Mouse (Mus musculus) mouse embryonic stem cell (cell line): ENCODE results near the gene Tfcp2l1.

Experiments
- in situ Hi-C, 2 experiments: fragments of 300-500 bp; cut with MboI; formaldehyde crosslinking; loops; 1 replicate in 1 of 2; 3 replicates in 1 of 2; pipeline ENCODE4 v1.14.3; 2019 to 2020; ENCODE audit warnings: low sequenced_read_pairs in 2 of 2, low pct_unique_long_range_greater_than_20kb in 1 of 2, mixed read lengths in 1 of 2; ENCODE audit not compliant: unreplicated experiment in 1 of 2

The Tfcp2l1 gene

GRCm38 (mm10) chr1:118648015-118648414, 20.3 kb downstream of the Tfcp2l1 start:
- in situ Hi-C loops, result no loop called here

GRCm38 (mm10) chr1:118649933-118650770, 22.4 kb downstream of the Tfcp2l1 start:
- in situ Hi-C loops, result no loop called here

GRCm38 (mm10) chr1:118650771-118651080, 23.0 kb downstream of the Tfcp2l1 start:
- in situ Hi-C loops, result no loop called here

DNA sequence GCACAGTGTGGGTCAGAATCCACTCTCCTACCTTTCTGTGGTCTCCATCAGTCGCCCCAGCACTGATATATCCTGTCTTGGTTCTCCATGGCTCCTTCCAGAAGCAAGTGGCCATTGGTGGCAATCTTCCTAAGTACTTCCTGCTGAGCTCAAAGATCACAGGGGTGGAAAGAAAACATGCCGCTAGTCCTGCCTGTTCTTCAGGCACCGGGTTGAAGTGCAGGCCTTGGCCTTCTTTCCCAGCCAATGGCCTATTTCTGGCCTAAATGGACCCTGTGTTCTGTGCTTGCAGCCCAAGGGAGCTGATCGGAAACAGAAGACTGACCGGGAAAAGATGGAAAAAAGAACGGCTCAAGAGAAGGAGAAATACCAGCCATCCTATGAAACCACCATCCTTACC, 31.0 kb downstream of the Tfcp2l1 start:
- in situ Hi-C loops, result no loop called here

DNA sequence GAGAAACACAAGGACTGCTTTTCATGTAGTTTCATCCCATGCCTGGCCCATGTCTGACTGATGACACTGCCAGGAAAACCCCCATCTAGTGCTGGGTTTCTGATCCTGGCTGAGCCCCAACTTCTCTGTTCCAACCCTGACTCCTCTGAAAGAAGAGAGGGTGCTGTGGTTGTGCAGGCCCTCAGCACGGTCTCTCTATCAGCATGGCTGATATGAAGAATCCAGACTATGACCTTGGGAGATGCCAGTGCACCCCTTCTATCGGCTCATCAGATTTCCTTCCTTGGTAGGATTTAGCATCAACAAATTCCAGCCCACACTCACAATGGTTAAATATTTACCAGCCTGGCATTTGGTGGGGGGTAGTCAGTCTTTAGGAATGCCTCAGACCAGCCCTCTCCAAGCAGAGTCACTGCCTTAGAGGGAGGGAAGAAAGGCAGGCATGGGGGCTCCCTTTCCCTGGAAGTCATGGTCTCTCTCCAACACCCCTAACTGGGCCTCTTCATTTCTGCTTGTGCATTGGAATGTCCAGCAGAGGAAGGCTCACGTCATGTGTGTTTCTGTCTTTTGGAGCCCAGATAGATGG, 33.2 kb downstream of the Tfcp2l1 start:
- in situ Hi-C loops, result no loop called here

DNA sequence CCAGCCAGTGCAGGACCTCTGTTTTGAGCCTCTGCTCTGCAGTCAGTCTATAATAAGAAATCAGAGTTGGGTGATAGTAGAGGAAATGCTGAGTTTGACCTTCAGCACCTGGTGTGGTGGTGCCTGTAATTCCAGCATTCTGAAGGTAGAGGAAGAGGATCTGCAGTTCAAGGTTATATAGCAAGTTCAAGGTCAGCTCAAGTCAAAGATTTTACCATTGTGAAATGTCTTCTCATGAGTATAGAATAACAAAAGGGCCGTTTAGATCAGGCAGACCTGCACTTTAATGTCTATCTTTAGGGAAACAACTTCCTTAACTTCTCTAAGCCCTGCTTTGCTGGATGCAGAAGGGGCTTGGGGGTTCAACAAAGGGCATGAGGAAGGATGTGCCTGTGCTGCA, 35.3 kb downstream of the Tfcp2l1 start:
- in situ Hi-C loops, result no loop called here

- in situ Hi-C loops, result no loop called here
Measured at GRCm38 (mm10) chr1:118667536-118667935, 39.8 kb downstream of the Tfcp2l1 start.

DNA sequence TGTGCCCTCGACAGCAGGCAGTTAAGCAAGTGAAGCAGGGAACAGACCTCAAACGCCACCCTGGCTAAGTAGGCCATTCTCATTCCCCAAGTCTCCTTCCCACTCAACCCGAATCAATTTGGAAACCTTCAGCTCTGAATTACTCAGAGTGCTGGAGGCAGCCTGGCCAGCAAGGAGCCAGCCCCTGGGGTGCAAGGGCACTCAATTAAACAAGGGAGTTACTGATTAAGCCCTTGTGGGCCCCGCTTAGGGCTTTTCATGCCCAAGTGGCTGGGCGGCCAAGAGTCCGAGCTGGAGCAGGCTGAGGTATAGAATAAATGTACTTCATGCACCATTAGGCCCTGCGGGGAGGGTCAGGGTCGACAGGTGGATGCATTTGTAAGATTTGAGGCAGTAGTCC, 44.5 kb downstream of the Tfcp2l1 start:
- in situ Hi-C loops, result no loop called here

DNA sequence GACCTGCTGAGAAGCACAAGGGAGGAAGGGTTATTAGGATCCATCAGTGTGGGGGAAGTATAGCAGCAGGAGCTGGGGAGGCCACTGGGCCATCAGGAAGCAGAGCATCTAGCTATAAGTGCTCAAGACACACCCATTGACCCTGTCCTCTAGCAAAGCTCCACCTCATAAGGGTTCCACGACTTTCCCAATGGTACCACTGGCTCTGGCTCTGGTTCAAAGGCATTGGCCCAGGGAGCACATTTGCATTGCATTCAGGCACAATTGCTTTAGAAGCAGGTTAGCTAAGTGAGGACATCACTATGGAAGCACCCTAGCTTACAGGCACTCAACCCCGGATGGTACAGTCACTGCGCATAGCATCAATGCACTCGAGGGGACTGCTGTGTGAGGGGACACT, 46.4 kb downstream of the Tfcp2l1 start:
- in situ Hi-C loops, result no loop called here

- in situ Hi-C loops, result no loop called here
Measured at GRCm38 (mm10) chr1:118681980-118682379, 54.2 kb downstream of the Tfcp2l1 start.

DNA sequence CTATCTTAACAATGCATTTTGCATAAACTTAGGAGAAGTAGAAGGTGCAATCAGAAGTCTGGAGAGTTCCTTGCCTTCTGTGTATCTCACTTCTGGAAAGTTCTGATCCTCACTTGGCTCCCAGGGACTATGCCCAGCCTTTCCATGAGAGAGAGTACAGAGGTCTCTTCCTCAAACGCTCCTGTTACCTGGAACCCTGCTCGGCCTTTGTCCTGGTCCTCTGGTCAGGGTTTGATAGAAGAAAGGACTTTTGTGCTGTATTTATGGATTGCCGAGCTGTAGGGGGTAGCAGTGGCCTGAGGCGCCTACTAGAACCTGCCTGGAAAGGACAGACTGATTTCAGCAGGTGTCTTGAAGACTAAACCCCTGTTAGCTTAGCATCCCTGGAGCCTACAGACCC, 55.9 kb downstream of the Tfcp2l1 start:
- in situ Hi-C loops, result no loop called here

DNA sequence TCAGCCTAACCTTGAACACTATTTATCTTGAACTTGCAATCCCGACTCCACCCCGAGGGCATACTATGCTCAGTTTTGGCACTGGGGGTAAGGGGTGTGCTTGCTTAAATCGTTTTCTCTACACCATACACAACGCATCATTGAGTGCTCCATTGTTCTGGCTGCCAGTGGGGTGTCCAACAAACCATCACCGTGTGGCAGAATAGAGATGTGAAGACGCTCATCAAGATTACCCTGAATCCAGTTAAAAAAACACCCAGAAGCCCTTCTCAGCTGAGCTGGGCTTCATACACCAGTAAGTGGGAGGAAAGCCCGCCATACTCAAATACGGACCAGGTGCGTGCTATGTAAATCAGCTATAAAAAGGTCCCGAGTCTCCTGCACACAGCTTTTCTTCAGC, 60.0 kb downstream of the Tfcp2l1 start:
- in situ Hi-C loops, result no loop called here

- in situ Hi-C loops, result no loop called here
Measured at GRCm38 (mm10) chr1:118689830-118690229, 62.1 kb downstream of the Tfcp2l1 start.

DNA sequence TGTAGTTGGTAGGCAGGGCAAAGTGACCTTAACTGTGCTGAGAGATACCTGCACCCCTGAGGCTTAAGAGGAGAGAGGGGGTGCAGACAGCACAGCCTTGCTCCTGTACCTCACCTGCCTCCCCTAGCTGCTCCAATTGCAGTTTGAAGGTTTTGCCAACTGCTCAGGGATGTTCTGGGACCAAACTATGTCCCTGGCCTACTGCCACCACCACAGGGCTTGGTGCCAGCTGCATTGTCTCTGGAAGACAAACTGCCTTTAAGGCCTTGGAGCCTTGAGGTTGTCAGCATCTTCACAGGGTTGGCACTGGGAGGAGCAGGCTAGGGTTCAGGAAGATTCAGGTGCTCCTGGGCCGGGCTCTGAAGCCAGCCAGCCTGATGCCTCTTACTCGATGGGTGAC, 66.7 kb downstream of the Tfcp2l1 start:
- in situ Hi-C loops, result no loop called here

- in situ Hi-C loops, result no loop called here
Measured at GRCm38 (mm10) chr1:118697906-118698305, 70.2 kb downstream of the Tfcp2l1 start.

DNA sequence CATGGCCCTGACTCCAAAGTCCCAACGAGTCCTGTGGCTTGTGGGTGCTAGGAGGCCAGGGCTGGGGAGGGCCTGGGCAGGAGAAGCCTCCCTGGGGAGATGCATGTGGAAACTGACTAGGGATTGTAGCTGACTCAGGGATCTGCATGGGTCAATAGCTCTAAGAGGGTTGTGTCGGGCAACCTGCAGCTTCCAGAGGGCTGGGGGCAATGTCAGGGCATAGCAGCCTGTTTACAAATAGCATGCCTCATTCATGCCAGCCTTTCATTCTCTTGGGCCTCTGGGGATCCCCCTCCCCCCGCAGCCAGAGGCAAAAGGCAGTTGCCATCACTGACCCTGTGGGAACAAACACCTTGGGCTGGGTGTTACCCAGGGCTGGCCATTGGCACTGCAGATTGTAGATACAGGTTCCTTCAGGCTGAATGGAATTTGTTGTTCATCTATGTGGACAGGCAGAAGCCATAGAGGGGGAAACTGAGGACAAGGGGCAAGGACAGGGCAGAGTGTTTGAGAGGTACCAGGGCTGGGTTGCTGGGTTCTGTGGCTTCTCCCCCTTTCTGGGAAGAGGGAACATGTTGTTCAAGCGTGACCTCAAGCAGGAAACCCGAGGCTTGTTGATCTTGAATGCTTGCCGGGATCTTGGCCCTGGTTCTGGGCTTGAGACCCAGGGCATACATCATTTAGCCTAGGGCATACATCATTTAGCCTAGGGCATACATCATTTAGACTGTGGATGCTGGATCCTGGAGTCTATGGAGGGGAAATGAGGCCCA, 71.6 kb downstream of the Tfcp2l1 start:
- in situ Hi-C loops, result no loop called here

DNA sequence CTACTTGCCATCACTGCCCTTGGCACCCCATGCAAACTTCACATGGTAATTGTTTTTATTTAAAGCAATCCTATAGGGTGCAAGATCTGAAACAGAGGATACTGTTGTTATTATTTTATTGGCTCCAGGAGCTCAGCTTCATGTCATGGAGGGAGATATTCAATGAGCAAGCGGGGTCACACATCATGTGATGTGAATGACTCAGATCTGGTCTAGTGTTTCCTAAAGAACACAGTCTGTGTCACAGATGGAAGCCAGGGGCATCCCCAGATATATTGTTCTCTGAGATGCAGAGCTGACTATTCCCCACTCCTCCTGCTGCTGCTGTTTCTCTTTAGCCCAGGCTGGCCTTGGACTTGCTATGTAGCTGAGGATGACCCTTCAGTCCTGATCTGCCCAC, 72.2 kb downstream of the Tfcp2l1 start:
- in situ Hi-C loops, result no loop called here

- in situ Hi-C loops, result no loop called here
Measured at GRCm38 (mm10) chr1:118711606-118712005, 83.9 kb downstream of the Tfcp2l1 start.

- in situ Hi-C loops, result no loop called here
Measured at GRCm38 (mm10) chr1:118716225-118716624, 88.5 kb downstream of the Tfcp2l1 start.

DNA sequence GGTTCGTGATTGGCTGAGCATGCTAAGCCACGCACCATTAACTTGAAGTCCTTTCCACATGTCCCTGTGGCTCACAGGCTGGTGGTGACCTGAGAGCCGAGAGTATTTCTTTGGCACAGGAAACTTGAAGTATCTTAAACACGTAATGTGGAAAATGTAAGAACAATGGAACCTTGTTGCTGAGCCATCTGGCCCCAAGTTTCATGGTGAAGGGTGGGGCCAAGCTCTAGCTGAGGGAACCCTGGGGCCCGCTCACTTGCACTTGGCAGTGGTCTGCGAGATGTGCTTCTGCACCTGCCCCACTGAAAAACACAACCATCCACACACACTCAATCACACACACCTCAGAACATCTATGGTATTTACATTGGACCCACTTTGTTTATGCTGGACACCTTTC, 90.3 kb downstream of the Tfcp2l1 start:
- in situ Hi-C loops, result no loop called here
